Mouse (Mus musculus) gastrocnemius, adult 18-20 months (tissue): ENCODE results near the gene St8sia1. TPM values are rescaled to one million over a fixed set of nuclear protein-coding genes. Genes with fewer than 3 reads are reported as not detected.

ENCODE experiments used
- DNase-seq: peaks from one replicate; pipeline ENCODE4 v3.0.0; 2021; ENCODE audit warnings: low spot score
- total RNA-seq, 2 experiments: library from RNA; stranded (reverse); gene quantifications; 2 replicates each; pipeline ENCODE4 v1.2.3; 2021

St8sia1 gene
- total RNA-seq, 2 experiments from 2014 or later, result 0.19 to 0.30 TPM

DNA sequence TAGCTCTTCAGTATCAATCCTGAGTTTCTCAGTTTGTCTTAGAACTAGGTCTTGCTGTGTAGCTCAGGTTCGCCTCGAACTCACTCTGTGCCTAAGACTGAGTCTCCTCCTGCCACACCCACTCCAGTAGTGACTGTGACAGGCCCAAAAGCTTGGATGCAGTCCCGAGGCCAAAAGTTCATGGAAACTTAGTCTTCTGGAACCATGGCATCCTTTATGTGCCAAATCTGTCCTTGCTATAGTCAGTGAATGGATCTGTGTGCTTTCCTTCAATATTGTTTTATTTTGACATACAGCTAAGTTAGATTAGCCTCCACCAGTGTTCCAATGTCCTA, 54.5 kb downstream of the St8sia1 start:
- no peak for DNase-seq

DNA sequence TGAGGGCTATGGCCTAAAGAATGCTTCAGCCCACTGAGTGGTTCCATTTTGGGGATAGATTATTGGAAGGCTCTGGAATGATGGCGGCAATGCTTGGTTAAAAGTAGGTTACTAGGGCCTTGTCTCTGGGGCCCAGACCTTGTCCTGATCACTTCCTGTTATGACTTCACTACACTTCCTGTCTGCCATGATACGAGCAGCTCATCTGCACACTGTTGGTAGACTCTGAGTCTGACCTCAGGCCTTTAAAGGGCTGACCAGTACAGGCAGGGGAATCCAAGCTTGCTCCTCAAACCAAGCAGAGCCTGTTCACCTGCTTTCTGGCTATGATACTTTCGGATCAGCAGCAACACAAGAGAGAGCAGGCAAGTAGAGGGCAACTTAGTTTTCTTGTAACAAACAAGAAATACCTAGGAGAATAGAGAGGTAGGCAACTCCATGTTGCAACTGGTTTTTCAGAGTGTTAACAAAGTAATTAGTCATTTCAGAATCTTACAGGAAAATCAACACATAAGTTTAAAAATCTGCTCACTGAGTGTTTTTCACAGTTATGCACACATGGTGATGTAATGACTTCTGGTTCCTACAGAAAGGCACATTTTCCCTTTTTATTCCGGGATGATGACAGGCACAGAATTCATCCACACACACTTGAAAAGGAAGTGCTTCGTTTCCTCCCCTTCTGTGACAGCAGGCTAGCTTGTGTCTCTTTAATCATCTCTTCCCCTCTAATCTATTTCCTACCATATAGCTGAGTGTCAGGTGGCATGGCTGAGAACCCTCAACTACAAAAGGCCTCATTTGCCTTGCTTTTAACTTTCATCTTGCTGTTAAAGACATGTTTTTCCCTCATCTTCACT, 55.1 kb downstream of the St8sia1 start:
- no peak for DNase-seq

DNA sequence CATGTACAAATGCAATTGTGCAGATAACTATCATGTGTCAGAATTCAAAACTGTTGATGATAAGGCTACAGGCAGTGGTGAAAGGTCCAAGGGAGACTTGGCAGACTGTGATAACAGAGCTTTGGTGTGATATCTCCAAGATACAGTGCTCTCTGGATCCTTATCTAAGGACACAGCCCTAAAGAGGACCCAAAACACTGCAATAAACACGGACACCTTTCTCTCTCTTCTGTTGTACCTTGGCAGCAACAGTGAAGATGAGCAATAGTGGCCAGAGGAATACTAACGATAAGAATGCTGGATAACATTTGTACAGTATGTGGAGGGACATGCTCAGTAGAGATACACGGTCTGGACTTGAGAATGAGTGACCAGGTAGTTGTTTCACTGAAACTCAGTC, 55.8 kb downstream of the St8sia1 start:
- DNase-seq, result no peak

DNA sequence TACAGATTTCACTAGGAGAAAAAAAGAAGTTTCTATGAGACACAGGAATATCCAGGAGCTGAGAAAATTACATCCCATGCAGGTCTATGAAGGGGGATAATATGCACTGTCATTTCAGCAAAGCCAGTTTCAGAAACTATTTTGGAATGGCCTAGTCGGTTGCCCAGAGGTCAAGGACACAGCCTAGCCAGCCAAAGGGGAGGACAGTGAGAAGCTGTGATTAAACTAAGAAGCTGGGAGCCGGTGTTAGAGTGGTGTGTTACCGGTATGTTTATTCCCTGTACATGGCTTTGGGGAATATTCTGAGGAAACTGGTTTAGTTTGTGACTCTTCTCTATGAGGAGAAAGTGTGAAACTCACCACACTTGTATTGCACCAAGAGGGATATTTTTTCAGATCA, 68.9 kb downstream of the St8sia1 start:
- no peak for DNase-seq

DNA sequence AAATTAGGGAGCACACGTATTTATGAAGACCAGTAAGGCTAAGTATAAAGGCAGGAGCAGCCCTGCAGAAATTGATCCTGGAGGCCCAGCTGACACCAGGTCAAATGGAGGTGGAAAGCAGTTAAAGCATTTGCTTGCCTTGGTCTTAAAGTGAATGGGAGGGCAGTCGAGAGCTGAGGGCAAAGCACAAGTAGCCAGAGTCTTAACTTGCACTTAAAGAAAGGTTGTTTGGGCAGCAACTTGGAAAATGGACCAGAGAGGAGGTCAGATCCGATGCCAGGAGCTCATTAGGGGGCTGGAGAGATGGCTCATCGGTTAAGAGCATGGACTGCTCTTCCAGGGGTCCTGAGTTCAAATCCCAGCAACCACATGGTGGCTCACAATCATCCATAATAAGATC, 70.5 kb downstream of the St8sia1 start:
- no peak for DNase-seq

DNA sequence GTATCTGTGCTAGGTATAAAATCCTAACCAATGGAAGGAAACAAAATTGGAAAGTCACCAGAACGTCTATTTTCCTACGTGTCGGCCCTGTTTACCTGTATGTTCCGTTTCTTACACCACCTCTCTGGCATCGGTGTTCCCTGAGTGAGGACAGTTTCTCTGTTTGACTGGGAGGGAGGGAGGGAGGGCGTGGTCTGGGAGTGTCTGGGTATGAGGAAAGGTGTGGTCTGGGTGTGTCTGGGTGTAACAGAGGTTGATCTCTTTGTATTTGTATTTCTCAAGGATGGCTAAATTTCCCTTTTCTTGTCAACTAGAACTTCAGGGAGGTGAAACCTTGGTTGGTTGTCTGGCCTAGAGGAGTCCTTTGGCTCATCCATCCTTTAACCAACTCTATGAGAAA, 73.9 kb downstream of the St8sia1 start:
- no peak for DNase-seq

DNA sequence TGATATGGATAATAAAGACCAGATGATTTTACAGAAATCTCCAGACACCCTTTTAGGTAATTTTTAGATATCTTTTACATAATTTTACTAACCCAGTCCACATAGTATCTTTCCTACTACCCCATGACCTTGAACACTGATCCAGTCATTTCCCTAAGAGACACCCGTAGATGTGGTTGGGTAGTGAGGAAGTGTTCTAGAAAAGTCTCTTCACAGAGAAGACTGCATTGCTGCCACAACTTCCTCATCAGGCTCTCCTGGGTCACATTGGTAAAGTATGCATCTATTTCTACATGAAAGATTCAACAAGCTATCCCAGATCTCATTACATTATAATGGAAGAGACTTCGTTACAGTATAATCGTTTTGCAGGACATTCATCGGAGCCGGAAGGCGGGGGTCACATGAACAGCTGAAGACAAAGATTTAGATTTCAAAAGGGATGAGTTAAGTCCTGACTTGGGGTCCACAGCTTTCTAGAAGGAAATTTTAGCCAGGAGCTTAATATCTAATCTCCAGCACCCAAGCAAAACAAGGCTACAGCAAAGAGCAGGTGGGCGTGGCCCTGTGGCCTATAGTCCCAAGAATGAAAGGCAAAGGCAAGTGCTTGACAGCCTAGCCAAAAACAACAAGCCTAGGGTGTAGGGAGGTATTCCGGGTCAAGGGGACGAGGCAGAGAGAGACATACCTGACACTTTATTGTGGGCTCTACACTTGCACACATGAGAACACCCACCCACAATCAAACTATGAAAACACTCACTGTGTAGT, 75.1 kb downstream of the St8sia1 start:
- no peak for DNase-seq

DNA sequence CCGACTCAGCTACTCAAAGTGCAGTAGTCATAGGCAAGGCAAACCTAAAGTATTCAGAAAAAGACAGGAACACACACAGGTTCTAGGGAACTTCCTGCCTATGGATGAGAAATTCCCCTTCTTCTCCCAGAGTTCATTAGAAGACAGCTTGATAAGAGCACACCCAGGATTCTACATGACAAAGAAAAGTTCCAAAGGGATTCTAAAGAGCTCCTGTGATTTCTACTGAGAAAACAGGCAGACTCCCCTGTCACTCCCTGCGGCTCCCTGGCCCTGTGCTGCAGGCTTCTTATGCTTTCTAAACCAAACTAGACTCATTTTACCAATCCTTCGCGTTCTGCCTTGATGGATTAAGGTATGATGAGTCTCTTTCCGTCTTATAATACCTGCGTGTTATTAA, 75.9 kb downstream of the St8sia1 start:
- no peak for DNase-seq

DNA sequence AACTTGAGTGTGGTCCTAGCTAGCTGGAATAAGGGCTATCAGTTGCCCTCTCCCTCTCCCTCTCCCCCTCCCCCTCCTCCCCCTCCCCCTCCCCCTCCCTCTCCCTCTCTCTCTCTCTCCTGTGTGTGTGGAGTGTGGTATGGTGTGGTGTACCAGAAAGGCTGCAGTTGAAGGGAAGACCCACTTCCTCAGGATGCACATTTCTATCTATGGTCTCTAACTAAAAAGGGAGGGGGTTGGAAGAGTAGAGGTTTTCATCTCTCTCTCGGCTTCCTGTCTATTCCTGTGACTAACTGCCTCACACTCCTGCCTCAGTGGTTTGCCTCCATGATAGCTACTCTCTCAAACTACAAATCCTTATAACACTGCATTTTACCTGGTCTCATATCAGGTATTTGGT, 76.9 kb downstream of the St8sia1 start:
- no peak for DNase-seq

DNA sequence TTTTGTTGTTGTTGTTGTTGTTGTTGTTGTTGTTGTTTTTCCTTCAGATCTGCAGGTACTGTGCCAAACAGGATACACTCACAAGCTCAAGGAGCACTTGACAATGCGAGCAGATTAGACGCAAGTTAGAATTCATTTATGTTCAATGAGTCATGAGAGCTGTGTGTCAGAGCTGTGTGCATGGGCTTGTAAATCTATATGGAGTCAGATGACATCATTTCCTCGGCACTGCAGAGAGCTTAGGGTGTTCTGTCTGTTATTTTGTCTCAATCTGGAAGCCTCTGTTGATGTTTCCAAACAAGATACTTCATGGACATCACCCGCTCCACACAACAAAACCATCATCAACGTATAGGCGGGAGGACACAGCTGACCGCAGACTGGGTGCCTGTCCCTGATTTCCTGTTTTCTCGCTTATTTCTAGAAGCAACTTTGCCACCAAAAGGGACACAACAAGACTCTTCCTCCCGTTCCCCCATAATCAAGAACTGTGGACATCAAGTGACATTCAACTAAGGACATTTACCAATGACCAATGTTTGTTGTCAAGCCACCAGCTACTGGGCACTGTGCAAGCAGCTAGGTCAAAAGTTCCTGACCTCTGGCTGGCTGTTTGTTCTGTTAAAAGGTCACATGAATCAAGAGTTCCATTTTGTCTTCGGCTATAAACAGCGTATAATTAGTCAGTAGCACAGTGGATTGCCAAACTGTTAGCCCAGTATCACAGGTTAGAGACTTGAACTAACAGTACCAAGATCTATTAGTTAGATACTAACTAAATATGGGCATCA, 78.7 kb downstream of the St8sia1 start:
- DNase-seq, result no peak

DNA sequence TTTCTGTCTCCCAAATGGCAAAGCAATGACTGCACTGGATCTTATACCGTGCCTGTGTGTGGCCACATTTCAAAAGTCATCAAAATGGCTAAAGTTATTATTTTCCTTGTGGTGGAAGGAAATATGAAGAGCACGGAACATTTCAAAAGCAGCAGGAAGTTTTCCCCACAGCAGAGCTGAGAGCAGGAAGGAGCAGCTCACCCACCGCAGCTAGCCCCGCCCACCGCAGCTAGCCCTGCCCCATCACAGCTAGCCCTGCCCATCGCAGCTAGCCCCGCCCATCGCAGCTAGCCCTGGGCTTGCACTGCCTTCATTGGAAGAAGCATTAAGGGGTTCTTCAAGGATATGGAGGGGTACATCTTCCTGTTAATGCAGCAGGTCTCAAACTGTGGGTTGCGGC, 80.1 kb downstream of the St8sia1 start:
- no peak for DNase-seq

DNA sequence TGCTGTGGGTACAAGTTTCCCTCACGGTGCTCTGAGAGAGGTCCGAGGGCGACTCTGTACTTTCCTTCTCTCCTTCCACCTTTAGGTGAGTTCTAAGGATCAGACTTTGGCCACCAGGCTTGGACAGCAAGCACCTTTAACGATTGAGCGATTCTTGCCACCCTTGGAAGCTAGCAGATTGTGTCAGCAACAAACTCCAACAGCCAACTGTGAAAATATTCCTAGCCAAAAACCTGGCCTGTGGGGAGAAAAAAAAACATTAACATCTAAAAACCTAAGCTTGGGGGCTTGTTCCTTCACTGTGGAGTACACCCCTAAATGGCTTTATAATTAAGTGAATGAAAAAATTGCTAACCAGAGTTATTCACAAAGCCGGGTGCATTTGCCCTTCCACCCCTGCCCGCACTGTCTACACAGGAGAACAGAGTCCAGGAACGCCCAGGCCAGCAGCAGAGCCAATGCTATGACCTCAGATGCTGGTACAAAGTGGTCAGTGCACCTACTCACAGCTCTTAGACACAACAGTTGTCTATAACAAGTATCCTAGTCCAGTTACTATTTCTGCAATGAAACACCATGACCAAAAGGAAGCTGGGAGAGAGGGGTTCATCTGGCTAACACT, 83.3 kb downstream of the St8sia1 start:
- DNase-seq, result no peak

DNA sequence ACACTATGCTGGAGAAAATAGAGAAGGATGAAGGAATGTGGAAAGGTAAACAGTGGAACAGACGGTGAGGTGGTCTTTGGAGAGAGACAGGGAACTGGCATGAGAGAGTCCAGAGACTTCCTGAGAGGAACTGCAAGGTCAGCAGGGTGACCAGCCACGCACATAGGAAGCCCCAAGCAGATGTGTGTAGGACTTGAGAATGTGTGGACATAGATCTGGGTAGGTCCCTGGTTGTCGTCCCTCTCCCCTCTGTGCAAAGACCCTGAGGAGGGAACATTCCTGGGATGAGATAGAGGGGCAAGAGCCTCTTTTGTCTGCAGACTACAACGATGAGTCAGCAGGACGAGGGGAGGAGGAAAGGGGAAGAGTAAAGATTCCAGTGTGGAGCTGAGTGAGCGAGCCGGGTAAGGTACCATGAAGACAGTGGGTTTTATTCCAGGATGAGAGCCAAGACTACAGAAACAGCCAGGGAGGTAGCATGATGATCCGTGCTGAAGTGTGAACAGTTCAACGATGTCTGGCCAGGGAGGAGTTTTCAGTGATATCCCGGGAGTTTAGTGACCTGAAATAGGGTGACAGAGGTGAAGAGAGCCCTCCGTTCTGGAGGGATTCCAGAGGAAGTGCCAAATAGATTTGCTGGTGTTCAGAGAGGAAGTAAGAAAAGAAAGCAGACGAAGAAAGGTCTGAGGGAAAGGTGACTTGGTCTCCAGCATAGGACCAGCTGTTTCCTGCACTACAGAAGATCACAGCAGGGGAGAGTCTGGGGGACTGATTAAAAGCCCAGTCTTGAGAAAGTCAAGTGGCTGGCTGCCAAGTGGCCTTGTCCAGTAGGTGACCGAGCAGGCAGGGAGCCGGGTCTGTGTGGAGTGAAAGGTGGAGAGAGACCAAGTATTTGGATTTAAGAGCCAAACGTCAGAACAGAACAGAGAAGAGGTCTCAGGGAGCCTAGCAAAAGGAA, 85.2 kb downstream of the St8sia1 start:
- DNase-seq, result no peak

DNA sequence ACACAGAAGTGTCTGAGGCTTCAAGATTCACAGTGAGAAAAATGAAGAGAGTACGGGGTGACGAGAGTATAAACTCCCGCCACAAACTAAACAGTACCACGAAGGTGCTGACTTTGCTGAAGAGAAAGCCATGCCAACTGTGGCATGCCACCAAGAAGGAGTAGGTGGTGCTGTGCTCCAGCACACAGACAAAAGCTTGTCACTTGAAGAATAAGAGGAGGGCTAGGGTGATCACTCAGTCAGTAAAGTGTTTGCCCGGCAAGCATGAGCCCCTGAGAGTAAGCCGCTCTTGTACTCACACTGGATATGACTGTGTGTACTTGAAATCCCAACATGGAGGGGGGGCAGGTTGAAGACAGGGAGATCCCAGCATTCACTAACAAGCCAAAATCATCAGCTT, 87.0 kb downstream of the St8sia1 start:
- DNase-seq, result no peak

DNA sequence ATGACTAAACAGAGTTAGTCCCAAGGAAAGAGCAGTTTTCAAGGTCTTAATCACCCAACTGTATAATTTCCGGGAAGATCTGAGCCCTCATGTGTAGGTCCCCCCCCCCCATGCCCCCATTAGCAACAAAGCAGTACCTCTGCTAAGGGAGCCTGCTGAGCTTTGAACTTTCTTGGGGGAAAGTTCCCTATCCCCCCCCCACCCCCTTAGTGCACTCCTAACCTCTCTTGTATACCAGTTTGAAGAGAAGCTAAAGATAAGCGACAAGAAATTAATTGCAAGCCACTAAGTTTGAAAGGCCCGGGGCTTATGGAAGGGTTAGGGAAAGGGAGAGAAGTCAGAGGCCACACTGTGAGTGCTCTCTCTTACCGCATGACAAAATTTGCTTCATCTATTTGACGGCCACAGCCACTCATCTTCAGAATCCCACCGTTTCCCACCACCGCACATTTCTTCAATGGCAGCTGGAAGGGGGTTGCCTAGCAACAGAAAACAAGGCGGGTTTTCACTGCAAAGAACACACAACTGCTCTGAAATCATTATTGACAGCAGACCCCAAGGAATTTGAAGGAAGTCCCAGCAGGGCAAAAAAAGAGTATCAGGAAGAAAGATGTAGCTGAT, 87.9 kb downstream of the St8sia1 start:
- no peak for DNase-seq

DNA sequence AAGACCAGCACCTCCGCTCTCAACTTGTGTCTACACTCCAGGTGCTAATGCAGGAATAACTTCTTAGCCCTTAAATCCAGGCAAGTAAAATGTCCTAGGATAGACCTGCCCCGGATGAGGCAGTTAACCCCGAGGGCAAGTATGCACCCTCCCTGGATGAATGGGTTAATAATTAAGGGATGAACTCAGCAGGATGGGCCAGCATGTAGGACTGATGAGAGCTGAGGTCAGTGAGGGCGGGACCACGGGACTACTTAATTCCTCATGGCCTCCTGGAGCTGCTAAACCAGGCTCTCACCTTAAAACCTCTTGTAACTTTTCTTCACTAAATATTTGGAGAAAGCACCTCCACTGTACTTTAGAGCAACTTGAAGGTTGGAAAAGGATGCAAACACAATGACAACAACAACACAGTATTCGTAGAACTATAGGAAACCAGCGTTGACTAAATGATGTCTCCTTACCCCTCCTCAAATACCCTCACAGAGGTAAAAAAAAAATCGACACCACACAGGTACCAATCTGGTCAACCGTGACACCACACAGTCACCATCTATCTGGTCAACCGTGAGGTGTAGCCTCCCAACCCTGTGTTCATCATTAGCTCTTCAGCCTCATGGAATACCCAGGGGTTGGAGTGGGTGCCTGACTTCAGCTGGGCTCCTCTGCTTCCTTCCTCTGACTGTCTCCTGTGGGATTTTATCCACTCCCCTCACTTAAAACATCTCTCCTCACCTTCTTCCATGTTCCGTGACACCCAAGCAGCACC, 90.3 kb downstream of the St8sia1 start:
- DNase-seq, result no peak

DNA sequence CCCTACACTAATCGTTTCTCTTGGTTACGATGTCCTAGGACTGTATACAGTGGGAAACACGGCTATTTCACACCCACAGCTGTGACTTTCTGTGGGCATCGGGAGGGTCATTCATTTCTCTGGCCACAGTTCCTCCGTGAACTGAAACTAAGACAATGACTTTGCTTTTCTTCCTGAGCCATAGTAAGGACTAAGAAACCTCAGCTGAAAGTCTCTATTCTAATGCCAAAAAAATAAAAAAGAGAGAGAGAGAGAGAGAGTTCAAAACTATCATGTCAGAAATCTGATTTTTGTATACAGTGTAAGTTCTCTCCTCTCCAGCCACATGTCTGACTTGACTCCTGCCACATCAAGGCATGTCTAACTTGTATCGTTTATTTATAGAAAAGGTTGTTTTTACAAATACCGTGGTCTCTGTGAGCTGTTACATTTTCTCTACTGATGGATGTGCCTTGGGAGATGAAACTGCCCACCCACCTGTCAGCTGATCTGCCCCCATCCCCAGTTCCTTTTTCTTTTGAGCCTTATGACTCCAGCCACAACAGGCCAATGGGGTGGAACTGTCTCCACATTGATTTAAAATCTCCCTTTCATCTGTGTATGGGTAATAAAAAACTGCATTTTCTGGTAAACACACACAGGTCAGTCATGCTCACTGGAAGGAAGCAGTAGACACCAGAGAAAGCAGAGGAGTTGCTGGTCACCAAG, 94.4 kb downstream of the St8sia1 start:
- no peak for DNase-seq

DNA sequence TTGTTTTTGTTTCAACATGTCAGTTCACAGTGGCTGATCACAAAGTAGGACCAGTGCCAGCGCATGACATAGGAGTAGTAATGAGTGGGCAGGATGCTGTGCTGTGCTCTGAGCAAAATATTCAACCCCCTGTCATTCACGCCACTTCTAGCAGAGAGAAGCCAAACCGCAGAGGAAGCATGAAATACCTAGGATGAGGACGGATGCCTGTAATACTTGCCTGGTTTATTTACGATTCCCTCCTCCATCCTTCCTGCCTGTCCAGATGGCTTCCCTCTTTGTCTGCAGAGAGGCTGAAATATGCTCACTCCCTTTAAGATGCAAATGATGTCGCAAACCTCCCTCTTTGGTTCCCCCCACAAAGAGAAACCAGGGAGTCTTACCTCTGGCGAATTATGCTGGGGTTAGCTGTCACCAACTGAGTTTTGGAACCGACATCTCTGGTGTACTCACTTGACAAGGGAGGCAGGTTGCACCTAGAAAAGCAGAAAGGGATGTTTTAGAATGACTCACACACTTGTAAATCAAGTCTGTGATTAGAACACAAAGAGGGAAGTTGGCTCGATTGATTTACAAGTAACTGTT, 96.7 kb downstream of the St8sia1 start:
- DNase-seq, result no peak
